Mouse (Mus musculus): Measurements from ENCODE around the gene Utf1. TPM values are rescaled to one million over a fixed set of nuclear protein-coding genes. Genes with fewer than 3 reads are reported as not detected.

Gene Utf1
- polyA plus RNA-seq, 1 experiment from 2014 or later = not detected

DNA sequence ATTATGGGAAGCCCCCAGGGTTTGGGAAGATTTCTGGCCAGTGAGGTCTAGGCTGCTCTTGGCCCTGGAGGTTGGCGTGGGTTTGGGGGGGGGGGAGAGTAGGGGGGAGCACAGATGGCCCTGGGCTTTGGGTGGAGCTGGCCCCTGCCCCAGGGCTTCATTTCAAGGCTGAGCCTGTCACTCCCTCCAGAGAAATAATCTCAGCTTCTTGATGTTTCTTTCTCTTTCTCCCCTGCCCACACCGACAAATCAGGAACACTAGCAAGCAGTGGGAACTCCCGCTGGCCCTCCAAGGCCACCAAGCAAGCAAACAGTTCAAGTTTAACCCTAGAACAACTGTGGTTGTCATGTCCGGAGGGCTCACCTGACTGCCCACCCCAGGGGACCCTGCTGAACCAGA lies 20.2 kb downstream of the Utf1 start:
- Histone ChIP-seq H3K4me3 (replicated peaks) (no peak overlapping the region), H3K36me3 (no peaks in the 10 kb centered on the region), H3K27ac (no peak overlapping the region), H3K27me3 (peaks cover 22% of the 10 kb centered on the region), H3K4me2 (replicated peaks) (no peak overlapping the region), H3K9me3 (no peaks in the 10 kb centered on the region), H3K4me1 (replicated peaks) (no peaks in the 10 kb centered on the region), H3K9ac (replicated peaks) (no peak overlapping the region)
- 52% methylated on average over 4 of the region's 4 CpGs for WGBS
- ATAC-seq = no peak

DNA sequence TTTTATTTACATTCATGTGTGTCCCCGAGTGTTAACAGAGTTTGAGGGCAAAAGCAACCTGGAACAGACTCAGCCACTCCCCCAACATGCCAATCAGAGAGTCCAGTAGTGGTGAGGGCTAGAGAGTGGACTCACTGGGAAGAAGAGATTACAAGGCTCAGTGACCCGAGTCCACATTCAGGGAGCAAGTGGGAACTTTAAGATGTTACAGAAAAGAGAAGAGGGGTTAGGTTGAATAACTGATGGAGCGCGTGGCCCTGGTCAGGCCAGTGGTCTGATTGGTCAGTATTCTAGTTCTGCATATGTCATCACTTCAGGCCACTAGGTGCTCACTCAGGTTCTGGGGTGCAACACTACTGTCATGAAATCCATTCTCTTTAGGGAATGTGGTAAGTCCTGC lies 23.6 kb downstream of the Utf1 start:
- ATAC-seq = no peak
- H3K27me3 ChIP-seq = peaks cover 38% of the 10 kb centered on the region
- 14% methylated on average over 4 of the region's 4 CpGs for WGBS

DNA sequence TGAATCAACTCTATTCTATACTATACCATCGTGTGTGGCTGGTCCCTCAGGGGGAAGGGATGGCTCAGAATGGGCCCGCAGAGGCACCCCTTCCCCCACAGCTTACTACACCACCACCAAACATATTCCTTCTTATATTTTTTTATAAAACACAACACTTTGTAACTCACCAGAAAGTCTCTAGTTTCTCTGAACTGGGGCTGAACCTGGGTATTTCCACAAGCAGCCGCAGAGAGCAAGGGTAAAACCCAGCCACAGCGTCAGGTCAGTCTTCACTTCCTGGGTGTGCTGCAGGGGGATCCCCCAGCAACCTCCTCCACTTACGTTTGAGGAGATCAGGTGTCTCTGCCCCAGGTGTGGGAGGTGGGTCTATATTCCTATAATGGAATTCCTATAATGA lies 24.8 kb downstream of the Utf1 start:
- no peak for ATAC-seq

More for the DNA sequence above, 23.6 kb downstream of the Utf1 start:
- H3K4me3 ChIP-seq (replicated peaks) = no peak overlapping the region
- H3K4me1 ChIP-seq (replicated peaks) = no peaks in the 10 kb centered on the region
- no peaks in the 10 kb centered on the region for H3K36me3 ChIP-seq
- no peaks in the 10 kb centered on the region for H3K9me3 ChIP-seq
- H3K4me2 ChIP-seq (replicated peaks) = no peak overlapping the region
- H3K27ac ChIP-seq = no peak overlapping the region
- H3K9ac ChIP-seq (replicated peaks) = no peak overlapping the region

DNA sequence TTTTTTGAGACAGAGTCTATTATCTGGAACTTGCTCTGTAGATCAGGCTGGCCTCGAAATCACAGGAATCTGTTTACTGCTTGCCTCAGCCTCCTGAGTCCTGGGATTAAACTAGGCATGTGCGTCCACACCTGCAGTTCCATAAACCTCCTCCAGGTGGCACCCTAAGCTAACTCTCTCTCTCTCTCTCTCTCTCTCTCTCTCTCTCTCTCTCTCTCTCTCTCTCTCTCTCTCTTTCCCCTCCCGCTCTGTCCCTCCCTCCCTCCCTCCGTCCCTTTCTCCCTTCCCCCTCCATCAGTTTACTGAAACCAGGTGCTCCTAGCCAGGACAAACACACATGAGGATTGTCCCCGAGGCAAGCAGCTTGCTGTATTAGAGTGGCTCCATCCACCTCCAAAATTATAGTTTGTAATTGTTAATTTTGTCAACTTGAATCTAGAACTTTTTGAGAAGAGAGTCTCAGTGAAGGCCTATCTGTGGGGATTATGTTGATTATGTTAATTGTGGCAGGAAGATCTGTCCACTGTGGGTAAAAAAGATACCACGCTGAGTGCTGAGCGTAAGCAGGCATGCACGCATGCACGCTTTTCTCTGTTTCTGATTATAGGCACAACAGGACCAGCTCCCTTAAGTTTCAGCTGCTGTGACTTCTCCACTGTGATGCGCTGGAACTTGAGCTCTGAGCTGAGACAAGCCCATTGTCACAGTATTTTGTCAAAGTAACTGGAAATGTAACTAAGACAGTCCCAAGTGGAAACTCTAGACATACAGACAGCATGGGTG lies 25.9 kb downstream of the Utf1 start:
- Histone ChIP-seq H3K4me1 (replicated peaks) (no peaks in the 10 kb centered on the region), H3K4me2 (replicated peaks) (no peak overlapping the region), H3K9me3 (no peaks in the 10 kb centered on the region), H3K36me3 (no peaks in the 10 kb centered on the region), H3K4me3 (replicated peaks) (no peak overlapping the region), H3K9ac (replicated peaks) (no peak overlapping the region), H3K27ac (no peak overlapping the region), H3K27me3 (peaks cover 41% of the 10 kb centered on the region)
- 34% methylated on average over 10 of the region's 10 CpGs for WGBS
- ATAC-seq = no peak; the same call in 1 of the 2 replicates

More for the DNA sequence above, 24.8 kb downstream of the Utf1 start:
- WGBS = 47% methylated on average over 5 of the region's 5 CpGs
- Histone ChIP-seq H3K27ac (no peak overlapping the region), H3K9ac (replicated peaks) (no peak overlapping the region), H3K4me1 (replicated peaks) (no peaks in the 10 kb centered on the region), H3K27me3 (peaks cover 41% of the 10 kb centered on the region), H3K9me3 (no peaks in the 10 kb centered on the region), H3K36me3 (no peaks in the 10 kb centered on the region), H3K4me2 (replicated peaks) (no peak overlapping the region), H3K4me3 (replicated peaks) (no peak overlapping the region)

DNA sequence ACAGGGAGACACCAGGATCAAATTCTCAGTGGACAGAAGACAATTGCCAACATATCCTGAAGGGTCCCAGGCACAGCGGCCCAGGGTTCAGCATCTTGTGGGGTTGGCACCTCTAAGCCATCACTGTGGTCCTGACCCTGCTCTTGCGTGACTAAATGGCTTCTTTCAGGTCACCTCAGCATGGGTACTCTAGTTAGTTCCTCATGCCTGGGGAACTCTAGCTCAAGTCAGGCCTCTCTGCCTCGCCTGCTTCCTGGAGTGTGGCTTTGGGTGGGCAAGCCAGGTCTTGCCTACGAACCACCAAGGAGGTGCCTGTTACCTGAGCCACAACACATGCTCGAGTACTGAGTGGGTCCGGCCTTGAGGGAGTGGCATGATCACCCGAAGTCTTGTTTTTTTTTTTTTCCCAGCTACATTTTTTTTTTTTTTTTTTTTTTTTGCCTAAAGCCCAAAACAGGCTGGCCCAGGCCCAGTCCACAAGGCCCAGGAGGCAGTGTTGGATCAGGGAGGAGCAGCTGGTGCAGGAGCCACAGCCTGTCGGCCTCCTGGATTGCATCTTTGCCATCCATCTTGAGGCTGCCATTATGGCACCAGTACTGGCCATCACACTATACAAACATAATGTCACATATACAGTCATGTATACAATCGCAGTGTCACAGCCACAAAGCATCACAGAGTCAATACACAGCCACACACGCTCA lies 26.8 kb downstream of the Utf1 start:
- WGBS = 89% methylated on average over 10 of the region's 10 CpGs
- Histone ChIP-seq H3K4me2 (replicated peaks) (no peak overlapping the region), H3K4me3 (replicated peaks) (no peak overlapping the region), H3K4me1 (replicated peaks) (no peaks in the 10 kb centered on the region), H3K9ac (replicated peaks) (no peak overlapping the region), H3K36me3 (no peaks in the 10 kb centered on the region), H3K27ac (no peak overlapping the region), H3K27me3 (peaks cover 41% of the 10 kb centered on the region), H3K9me3 (no peaks in the 10 kb centered on the region)
- ATAC-seq = no peak

DNA sequence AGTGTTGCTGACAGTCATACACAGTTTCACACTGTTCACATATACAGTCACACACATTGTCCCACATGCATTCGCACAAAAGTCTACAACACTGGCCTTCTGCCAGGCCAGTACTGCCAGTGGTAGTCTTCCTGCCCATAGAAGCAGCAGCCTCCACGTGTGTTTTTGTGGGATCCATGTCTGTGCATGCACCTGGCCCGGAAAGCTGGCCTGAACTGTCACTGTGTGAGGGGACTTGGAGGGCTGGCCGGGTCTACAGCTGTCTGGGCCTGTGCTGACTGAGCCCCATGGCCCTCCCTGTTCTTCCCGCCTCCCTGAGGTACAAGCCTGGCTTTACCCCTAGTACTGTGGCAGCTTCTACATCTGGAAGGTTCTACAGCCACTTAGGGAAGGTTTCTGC lies 27.4 kb downstream of the Utf1 start:
- no peak overlapping the region for H3K9ac ChIP-seq (replicated peaks)
- H3K27ac ChIP-seq = no peak overlapping the region
- no peak overlapping the region for H3K4me3 ChIP-seq (replicated peaks)
- no peaks in the 10 kb centered on the region for H3K9me3 ChIP-seq
- no peaks in the 10 kb centered on the region for H3K36me3 ChIP-seq
- WGBS = 83% methylated on average over 5 of the region's 5 CpGs
- H3K27me3 ChIP-seq = peaks cover 41% of the 10 kb centered on the region
- H3K4me2 ChIP-seq (replicated peaks) = no peak overlapping the region
- H3K4me1 ChIP-seq (replicated peaks) = no peaks in the 10 kb centered on the region
- no peak for ATAC-seq

DNA sequence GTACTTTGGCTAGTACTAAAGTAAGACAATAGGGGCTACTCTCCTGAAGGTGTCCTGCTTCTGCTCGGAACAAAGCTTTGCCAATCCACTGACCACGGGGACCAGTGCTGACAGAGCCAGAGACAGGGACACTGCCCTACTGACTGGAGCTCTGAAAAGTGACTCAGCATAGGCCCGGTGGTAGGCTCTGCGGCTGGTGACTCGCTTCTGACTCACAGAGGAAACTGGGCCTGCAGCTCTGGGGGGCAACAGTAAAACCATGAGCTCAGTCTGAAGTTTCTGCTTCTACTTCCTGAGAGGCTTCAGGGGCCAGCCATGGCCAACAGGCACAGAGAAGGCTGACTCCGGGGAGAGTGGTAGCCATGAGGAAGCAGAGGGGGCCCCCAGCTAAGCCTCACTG lies 27.8 kb downstream of the Utf1 start:
- no peaks in the 10 kb centered on the region for H3K4me1 ChIP-seq (replicated peaks)
- H3K9ac ChIP-seq (replicated peaks) = 0 out of 2 replicates have a peak overlapping the region, but pooled peaks have one; percentile 10
- peaks cover 45% of the 10 kb centered on the region for H3K27me3 ChIP-seq
- no peak overlapping the region for H3K4me3 ChIP-seq (replicated peaks)
- H3K4me2 ChIP-seq (replicated peaks) = no peak overlapping the region
- no peaks in the 10 kb centered on the region for H3K9me3 ChIP-seq
- WGBS = 75% methylated on average over 6 of the region's 6 CpGs
- no peaks in the 10 kb centered on the region for H3K36me3 ChIP-seq
- ATAC-seq = no peak
- no peak overlapping the region for H3K27ac ChIP-seq

DNA sequence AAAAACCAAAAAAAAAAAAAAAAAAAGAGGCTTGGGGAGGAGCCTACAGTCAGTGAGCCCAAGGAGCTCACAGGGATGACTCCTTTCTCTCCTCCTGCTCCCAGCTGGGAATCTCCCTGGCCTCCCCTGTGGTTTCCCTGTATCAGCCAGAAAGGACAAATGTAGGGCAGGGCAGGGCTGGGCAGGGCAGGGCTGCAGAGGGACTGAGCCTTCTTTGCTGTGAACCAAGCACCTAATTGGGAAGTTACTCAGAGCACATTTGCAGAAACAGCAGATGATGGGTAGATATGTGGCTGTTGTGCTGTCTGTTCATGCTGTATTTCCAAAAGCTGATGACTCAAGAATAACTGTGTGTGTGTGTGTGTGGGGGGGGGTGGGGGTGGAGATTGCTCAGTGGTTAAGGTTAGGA lies 29.3 kb downstream of the Utf1 start:
- Histone ChIP-seq H3K4me1 (replicated peaks) (peaks cover under 1% of the 10 kb centered on the region; the same call in 1 of the 2 replicates), H3K9me3 (no peaks in the 10 kb centered on the region), H3K36me3 (no peaks in the 10 kb centered on the region), H3K27me3 (peaks cover 43% of the 10 kb centered on the region), H3K9ac (replicated peaks) (no peak overlapping the region), H3K27ac (no peak overlapping the region), H3K4me2 (replicated peaks) (no peak overlapping the region), H3K4me3 (replicated peaks) (no peak overlapping the region)
- no peak for ATAC-seq

DNA sequence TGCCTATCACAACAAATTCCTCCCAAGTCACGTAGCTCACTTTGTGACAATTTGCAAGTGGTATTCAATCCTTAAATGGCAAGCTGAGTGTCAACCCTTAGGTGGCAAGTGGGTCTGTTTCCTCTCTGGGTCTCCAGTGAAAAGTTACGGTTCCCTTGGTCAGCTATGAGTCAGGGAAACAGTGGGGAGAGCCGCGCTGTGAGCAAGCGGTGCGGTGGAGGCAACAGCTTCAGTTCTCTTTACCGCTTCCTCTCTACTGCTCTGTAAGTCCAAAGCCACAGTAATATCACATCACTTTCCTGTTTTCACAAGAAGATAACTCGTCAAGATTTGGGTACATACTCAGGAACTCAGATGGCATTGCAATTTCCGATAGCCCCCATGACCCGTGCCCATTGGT lies 30.7 kb downstream of the Utf1 start:
- no peaks in the 10 kb centered on the region for H3K9me3 ChIP-seq

DNA sequence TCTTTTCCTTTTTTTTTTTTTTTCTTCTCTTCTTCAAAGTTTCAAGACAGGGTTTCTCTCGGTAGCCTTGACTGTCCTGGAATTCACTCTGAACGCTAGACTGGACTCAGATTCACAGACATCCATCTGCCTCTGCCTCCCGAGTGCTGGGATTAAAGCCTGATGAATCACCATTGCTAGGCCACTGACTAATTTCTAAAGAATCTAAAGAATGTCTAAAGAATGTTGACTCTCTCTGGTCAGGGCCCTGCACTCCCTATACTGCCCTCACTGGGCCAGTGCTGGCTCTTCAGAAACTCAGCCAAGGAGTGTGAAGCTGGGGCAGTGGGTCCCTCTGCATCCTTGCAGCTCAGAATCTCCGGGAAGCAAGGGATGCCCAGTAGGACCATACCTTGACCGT lies 31.9 kb downstream of the Utf1 start:
- H3K27me3 ChIP-seq = peaks cover 33% of the 10 kb centered on the region
- H3K27ac ChIP-seq = no peak overlapping the region
- no peaks in the 10 kb centered on the region for H3K36me3 ChIP-seq
- 58% methylated on average over 5 of the region's 5 CpGs for WGBS
- H3K4me1 ChIP-seq (replicated peaks) = peaks cover 10% of the 10 kb centered on the region
- no peak overlapping the region for H3K4me2 ChIP-seq (replicated peaks)
- ATAC-seq = no peak
- H3K9ac ChIP-seq (replicated peaks) = no peak overlapping the region
- H3K9me3 ChIP-seq = no peaks in the 10 kb centered on the region
- H3K4me3 ChIP-seq (replicated peaks) = no peak overlapping the region

More for the DNA sequence above, 30.7 kb downstream of the Utf1 start:
- WGBS = 87% methylated on average over 10 of the region's 10 CpGs
- H3K4me3 ChIP-seq (replicated peaks) = no peak overlapping the region
- ATAC-seq = no peak
- H3K4me1 ChIP-seq (replicated peaks) = peaks cover 10% of the 10 kb centered on the region
- H3K9ac ChIP-seq (replicated peaks) = no peak overlapping the region
- no peak overlapping the region for H3K4me2 ChIP-seq (replicated peaks)
- no peaks in the 10 kb centered on the region for H3K36me3 ChIP-seq
- peaks cover 33% of the 10 kb centered on the region for H3K27me3 ChIP-seq
- H3K27ac ChIP-seq = no peak overlapping the region

DNA sequence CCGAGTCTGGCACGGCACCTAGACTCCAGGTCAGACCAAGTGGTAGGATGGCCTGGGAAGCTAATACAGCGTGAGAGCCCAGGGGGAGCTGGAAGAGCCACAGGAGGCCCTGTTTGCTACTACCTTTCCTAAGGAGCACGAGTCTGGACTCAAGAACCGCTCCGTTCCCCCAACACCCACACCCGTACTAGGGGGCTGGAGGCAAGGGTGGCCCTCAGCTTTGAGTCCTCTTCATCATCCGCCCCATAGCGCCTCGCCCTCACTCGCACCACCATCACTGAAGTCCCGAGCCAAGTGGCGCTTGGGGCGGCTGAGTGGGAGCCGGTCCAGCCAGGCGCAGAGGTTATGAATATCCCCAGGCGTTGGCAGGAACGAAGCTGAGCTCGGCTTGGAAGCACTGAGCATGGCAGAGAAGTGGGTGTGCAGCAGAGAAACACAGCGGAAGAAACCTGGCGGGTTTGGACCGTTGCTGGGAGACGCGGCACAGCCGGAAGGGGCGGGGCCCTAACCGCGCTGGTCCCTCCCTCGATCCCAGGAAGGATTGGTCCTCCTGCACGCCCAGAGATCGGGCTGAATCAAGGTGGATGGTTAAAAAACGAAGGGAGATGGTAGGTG lies 34.8 kb downstream of the Utf1 start, which contains the start of gene 6430531B16Rik:
6430531B16Rik (minus strand) TSS at position 478 of the 615 bp plus-strand sequence.
- Histone ChIP-seq H3K9me3 (no peaks in the 10 kb centered on the region), H3K27me3 (peaks cover 17% of the 10 kb centered on the region), H3K4me1 (replicated peaks) (peaks cover 10% of the 10 kb centered on the region), H3K4me2 (replicated peaks) (peak within 1 kb of the TSS; percentile 90), H3K9ac (replicated peaks) (peak within 1 kb of the TSS; percentile 73), H3K36me3 (0 out of 2 replicates have a peak, but pooled peaks cover under 1% of the 10 kb centered on the region), H3K27ac (no peak within 1 kb of the TSS), H3K4me3 (replicated peaks) (peak within 1 kb of the TSS; percentile 62)
- peak; percentile 96 for ATAC-seq
- 4% methylated on average over 32 of the region's 32 CpGs for WGBS
